Mouse (Mus musculus) left cerebral cortex, postnatal 14 days (tissue): Measurements from ENCODE around the gene Nrg4. TPM values are rescaled to one million over a fixed set of nuclear protein-coding genes. Genes with fewer than 3 reads are reported as not detected.

Experiments used
- DNase-seq, 2 experiments: peaks; one replicate each; pipeline ENCODE4 v3.0.0; 2021 to 2022; ENCODE audit warnings: low spot score in 2 of 2, mixed read lengths in 1 of 2
- intact Hi-C: fragments of 180-260 bp; cut with DNase I; formaldehyde crosslinking; loops from one replicate; pipeline ENCODE4 v1.15.1; 2025
- total RNA-seq, 2 experiments: library from RNA; stranded (reverse); gene quantifications; 2 replicates each; pipeline ENCODE4 v1.2.3; 2021

The Nrg4 gene
- total RNA-seq, 2 experiments from 2014 or later = 0.55 to 1.1 TPM

- intact Hi-C loops = loop anchor here (1.0 kb wide), 1 partner anchor 67 kb away; no protein-coding TSS in a partner anchor
These were observed 1.6 kb downstream of the Nrg4 start for GRCm38 (mm10) chr9:55325061-55325460.

GRCm38 (mm10) chr9:55324516-55324915, 2.1 kb downstream of the Nrg4 start:
- DNase-seq = peak in 1 of 2 experiments; percentile 45
- intact Hi-C loops = no loop called here

More at GRCm38 (mm10) chr9:55325061-55325460, 1.6 kb downstream of the Nrg4 start:
- no peak for DNase-seq

DNA sequence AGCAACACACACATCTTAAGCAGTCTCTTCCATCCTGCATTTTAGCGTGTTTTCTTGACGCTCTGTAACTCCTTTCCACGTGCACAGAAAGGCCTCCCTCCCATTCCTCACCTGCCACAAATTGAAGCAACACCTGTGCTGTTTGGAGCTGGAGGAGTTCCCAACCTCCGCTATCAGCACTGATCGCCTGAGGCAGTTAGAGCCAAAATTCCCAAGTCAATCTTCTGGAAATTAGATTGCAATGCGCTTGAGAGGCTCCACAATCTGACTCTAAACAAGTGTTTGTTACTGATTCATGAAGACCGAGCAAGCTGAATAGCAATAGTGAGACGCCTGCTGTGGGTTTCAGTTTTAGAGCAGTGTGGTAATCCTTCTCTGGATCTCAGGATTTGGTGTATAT, 2.6 kb downstream of the Nrg4 start:
- DNase-seq = no peak
- intact Hi-C loops = no loop called here

DNA sequence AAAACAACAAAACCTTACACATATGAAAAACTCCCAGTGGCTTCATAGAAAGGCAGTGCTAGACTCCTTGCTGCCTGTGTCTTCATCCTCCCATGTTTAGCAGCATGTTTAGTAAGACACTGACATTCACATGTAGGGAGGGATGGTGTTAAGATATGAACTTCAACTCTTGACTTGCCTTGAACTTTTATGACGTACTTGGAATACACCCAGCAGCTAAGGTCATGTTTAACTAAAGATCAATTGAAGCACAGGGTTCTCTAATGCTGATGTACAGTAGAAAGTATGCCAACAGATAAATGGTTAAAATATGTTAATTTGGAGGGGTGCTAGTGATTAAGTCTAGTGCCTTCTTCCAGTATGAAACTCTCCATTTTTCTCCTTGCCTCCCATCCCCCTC, 4.0 kb downstream of the Nrg4 start:
- intact Hi-C loops = no loop called here
- DNase-seq = no peak

DNA sequence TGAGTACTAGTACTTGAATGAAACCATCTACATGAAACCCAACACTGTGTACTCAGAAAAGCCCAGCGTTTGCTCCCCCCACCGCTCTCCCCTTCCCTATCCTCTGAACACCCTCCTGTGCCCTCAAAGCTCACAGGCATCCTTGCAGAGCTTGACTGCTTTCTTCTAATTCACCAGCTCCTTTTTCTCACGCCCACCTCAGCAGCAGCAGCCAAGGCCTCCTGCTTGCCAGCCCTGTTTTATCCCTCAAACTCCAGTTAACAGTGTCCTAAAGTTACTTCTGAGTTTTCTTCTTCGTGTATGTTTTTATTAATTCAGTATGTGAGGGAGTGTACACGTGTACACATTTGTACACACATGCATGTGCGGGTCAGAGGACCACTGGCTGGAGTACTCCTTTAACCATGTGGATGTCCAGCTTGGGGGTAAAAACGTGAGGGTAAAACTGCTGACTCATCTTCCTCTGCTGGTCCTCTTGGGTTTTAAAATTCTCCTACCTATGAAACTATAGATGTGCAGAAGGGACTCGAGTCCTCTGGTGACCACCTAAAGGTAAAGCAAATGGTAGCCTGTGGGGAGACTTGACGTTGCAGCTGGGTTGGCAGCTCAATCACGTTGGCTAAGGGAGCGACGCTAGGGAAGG, 12.9 kb downstream of the Nrg4 start:
- DNase-seq = no peak
- intact Hi-C loops = loop anchor here (5.0 to 10.0 kb wide), 5 partner anchors 81 to 479 kb away; partner anchors contain the start of genes Fbxo22 and Ube2q2

DNA sequence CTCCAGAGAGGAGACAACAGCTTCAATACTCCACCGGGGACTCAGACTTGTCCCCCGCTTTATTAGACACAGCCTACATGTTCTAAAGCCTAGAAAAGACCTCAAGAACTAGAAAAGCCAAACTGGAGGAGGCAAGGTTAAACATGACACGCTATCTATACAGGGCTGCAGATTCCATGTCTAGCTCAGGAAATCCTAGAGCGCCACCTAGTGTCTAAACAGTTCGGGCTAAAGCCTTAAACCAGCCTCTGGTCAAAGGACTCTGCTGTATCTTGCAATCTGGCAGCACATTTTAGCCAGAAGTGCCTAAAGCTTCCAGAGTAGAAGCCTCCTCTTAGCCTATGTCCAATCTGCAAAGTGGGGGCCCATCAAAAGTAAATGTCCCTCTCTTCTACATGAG, 15.1 kb downstream of the Nrg4 start:
- peak; percentile 86 to 88 for DNase-seq
- intact Hi-C loops = loop anchor here (5.0 to 10.0 kb wide), 5 partner anchors 79 to 477 kb away; partner anchors contain the start of genes Fbxo22 and Ube2q2

DNA sequence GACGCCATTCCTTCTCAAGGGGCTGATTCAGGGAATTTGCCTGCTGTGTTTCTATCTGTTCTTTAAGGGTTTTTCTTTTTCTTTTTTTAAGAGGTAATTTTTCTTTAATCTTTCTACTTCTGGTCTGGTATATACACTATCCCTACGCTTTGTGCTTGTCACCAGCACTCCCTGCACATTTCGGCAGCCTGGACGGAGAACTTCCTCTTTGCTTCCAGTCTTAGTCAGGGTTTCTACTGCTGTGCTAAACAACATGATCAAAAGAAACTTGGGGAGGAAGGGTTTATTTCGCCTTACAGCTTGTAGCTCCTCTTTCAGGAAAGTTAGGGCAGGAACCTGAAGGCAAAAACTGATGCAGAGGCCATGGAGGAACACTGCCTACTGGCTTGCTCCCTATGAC, 18.2 kb downstream of the Nrg4 start:
- intact Hi-C loops = no loop called here
- no peak for DNase-seq

DNA sequence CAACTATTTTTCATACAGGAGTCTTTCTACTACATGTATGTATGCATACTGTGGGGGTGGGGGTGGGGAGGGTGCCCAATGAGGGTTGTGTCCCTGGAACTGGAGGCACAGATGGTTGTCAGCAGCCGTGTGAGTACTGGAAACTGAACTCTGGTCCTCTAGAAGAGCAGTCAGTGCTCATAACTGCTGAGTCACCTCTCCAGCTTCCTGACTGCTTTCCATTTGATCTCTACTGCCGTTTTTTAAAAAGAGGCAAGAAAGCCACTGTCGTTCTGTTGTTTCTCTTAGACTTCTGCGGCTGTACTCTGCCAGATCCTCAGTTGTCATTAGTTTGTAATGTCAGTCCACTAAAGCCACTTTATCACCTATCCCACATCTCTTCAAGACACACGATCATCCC, 19.1 kb downstream of the Nrg4 start:
- intact Hi-C loops = no loop called here

DNA sequence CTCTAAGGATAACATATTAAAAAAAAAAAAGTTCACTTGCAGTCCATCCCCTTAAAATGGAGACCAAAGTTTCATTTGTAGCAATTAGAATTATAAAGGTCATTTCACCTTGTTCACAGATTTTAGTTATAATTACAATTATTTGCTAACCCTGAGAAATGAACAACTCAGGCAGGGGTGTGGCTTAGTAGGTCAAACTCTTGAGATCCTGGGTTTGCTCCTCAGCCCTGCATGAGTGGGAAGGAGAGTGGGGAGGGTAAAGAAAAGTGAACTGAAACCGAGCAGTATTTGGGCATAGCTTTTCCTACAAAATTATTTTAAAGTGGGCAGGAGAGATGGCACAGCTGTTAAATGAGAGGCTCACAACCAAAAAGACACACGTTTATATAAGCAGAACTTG, 19.6 kb downstream of the Nrg4 start:
- DNase-seq = no peak
- intact Hi-C loops = no loop called here

More for the DNA sequence above, 19.1 kb downstream of the Nrg4 start:
- DNase-seq = no peak

DNA sequence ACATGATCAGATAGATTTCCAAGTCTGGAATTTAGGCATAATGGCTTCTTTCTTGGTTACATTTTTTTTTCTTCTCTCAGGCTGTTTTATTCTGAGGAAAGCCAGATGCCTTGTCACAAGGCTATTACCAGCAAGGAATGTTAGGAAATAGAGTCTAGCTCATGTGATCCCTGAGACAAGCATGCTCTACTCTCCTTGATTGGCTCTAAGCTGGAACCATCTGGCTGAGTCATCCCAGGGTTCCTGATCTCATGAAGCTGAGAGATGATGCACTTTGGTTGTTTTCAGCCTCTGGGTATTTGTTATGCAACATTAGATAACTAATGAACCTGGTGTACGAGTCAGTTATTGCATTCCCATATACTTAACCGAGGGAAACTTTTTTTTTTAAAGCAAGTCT, 30.4 kb downstream of the Nrg4 start:
- intact Hi-C loops = no loop called here
- DNase-seq = no peak

DNA sequence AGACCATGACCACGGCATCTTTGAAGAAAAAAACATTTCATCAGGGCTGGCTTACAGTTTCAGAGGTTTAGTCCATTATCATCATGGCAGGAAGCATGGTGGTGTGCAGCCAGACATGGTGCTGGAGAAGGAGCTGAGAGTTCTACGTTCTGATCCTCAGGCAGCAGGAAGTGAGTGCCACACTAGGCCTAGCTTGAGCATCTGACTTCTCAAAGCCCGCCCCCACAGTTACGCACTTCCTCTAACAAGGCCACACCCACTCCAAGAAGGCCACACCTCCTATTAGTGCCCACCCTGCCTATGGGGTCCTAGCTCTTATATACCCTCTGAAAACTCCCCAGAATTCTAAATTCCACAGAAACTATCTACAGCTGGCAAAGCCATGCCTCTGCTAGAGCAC, 34.7 kb downstream of the Nrg4 start:
- intact Hi-C loops = no loop called here

GRCm38 (mm10) chr9:55289475-55290198, 37.0 kb downstream of the Nrg4 start:
- DNase-seq = no peak
- intact Hi-C loops = no loop called here

More for the DNA sequence above, 34.7 kb downstream of the Nrg4 start:
- no peak for DNase-seq

- DNase-seq = no peak
- intact Hi-C loops = no loop called here
These were observed 41.4 kb downstream of the Nrg4 start for GRCm38 (mm10) chr9:55285197-55285596.

DNA sequence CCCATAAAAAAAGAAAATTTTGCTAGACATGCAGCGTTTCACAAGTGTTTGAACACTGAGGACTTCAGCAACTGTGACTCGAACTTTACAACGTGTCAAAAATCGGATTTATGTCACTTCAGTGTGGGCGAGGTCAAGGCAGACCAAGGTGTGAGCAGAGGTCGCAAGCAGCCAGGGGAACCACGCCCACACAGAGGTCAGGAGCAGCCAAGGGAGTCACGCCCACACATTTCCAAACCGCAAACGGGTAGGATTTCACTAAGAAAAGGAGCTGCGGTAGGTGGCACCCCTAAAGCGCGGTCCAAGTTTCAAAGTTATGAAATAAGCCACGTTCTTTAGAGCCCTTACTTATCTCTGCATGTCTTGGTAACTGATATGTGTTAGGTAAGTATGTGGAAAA, 43.1 kb downstream of the Nrg4 start:
- intact Hi-C loops = no loop called here
- no peak for DNase-seq

GRCm38 (mm10) chr9:55279114-55279825, 47.4 kb downstream of the Nrg4 start:
- intact Hi-C loops = no loop called here
- no peak for DNase-seq

- DNase-seq = no peak
- intact Hi-C loops = no loop called here
These were observed 49.1 kb downstream of the Nrg4 start for GRCm38 (mm10) chr9:55277562-55277961.

DNA sequence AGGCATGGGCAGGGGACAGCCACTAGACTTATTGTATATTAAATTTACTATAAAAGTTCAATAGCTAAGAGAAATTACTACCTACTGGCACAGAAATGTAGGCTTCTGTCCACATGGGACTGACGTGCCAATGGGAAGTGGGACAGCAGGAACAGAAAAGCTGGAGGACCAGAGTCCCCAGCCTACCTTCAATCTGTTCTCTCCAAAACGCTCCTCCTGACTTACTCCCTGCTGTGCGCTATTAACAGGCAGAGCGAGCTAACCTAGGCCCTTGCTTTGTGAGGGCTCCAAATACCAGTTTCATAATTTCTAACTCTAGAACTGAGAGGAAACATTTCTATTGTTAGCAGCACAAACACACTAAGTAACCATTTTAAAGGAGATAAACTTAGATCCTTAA, 52.7 kb downstream of the Nrg4 start:
- peak; percentile 8 to 21 for DNase-seq
- intact Hi-C loops = no loop called here

GRCm38 (mm10) chr9:55271960-55272560, 54.6 kb downstream of the Nrg4 start:
- no peak for DNase-seq
- intact Hi-C loops = no loop called here

DNA sequence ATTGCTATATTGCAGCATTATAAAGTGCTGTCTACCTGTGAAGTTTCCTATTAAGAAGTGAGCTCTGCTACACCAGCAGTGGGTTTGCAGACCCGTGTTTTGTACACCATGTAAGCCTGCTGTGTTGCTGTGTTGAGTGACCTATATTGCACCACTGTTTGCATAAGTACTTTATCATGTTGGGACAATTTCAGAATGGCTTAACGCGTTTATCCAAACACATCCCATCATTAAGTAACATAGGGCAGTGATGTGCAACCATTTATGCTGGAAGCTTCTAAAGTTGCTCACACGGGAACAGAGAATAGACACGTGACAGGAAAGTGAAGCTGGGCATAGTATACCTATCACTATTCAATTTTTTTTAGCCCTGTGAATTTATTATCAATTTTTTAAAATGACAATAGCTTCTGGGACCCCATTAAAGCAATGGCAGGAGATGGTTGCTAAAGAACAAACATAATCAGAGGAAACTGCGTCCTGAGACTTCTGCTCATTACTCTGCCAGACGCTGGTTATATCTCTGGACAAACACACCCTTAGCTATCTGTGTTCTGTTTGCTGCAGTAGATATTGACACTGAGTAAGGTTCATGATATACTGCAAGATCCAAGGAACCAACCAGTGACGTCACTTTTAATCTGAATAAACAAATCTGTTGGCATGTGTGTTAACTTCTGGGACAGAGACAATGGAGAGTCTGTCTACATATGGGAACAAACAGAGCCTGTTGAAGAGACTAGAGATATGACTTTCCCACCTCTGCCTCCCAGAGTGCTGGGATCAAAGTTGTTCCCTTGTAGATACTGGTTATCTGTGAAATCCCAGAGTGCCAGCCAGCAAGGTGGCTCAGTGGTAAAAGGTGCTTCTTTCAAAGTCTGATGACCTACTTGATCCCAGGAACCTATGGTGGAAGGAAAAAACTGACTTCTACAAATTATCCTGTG, 62.0 kb downstream of the Nrg4 start:
- intact Hi-C loops = no loop called here
- DNase-seq = no peak
